Mouse (Mus musculus) adipocyte (in vitro differentiated cells): ENCODE data around the gene Irf8.
"Not testable (repeated sequence)": the region's sequence is repeated elsewhere in the genome, so short reads cannot be mapped to it uniquely, and the experiment has no call there.

Source experiments
- DNase-seq: peaks from one replicate; pipeline ENCODE4 v3.0.0-alpha.2; 2016; ENCODE audit warnings: low spot score

The Irf8 gene

GRCm38 (mm10) chr8:120723025-120723424 is 13.1 kb upstream of the Irf8 start:
- no peak for DNase-seq

DNA sequence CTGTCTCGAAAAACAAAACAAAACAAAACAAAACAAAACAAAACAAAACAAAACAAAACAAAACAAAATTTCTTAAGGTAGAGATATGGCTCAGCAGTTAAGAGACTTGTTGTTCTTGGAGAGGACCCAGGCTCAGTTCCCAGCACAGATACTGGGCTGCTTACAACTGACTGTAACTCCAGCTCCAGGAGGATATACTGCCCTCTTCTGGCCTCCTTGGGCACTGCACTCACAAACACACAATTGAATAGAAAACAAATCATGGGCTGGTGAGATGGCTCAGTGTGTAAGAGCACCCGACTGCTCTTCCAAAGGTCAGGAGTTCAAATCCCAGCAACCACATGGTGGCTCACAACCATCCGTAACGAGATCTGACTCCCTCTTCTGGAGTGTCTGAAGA is 12.1 kb upstream of the Irf8 start:
- not testable (repeated sequence) for DNase-seq

GRCm38 (mm10) chr8:120724816-120725575 is 11.2 kb upstream of the Irf8 start:
- no peak for DNase-seq

- DNase-seq = no peak
Observed at GRCm38 (mm10) chr8:120725576-120725950, 10.6 kb upstream of the Irf8 start.

GRCm38 (mm10) chr8:120726051-120726450 is 10.1 kb upstream of the Irf8 start:
- no peak for DNase-seq

GRCm38 (mm10) chr8:120728488-120729160 is 7.5 kb upstream of the Irf8 start:
- no peak for DNase-seq

DNA sequence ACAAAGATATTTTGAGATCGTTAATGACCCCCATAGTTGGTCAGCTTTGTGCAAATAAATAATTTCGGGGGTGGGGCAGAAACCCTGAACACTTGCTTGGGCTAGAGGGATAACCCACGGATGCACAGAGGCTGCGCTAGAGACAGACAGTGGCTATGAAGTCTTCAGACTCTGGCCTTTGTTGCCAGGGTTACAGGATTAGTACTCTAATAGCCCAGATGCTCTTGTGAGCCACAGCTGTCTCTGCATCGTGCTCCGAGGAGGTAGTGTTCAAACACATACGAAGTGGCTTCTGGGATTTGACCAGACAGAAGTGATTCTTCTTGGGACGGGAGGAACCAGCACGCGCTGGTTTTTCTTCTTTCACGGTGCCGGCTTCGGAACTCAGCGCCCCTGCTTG is 4.6 kb upstream of the Irf8 start:
- no peak for DNase-seq

DNA sequence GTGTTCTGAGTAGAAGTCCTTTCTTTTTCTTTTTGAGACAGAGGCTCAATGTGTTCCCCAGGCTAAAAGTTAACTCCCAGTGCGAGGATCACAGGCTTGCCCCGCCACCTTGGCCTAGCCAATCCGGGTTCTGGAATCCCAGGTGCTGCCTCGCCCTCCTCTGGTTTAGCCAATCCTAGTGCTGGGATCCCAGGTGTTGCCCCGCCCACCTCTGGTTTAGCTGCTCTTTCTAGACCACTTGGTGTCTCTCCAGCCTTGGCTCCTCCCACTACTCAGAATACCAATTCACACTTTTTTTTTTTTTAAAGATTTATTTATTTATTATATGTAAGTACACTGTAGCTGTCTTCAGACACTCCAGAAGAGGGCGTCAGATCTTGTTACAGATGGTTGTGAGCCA is 4.1 kb upstream of the Irf8 start:
- no peak for DNase-seq

DNA sequence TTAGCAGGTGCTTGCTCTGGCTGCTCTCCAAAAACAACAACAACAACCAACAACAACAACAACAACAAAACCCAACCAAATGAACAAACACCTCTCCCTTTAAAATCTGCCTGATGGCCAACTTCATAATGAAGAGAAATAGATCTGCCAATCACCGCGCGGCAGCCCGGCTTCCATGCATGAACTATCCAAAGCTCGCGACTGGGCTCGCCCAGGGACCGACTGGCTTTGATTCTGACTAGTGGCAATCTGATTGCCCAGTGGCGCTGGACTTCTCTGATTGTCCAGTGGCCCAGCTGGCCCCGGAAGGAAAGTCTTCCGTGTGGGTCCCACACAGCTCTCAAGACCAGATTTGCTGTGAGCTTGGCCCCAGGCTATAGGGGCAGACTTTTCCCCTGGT is 328 bp downstream of the Irf8 start:
- no peak for DNase-seq

DNA sequence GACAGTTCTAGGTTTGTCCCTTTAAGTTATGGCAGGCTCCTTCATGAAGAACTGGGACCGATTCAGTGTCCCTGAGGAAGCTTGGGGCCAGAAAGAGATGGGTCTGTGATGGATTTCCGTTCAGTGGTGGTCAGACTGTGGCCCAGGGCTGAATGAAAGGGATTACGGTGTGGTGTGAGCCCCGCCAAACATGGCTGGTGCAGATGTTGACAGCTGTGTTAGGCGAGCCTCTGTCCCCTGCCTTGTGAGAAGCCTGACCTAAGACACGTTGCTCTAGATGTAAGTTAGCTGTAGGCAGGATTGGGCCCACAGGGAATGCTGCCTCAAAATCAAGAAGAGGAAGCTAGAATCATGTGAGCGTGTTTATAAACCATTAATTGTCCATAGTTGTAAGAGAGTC is 1.0 kb downstream of the Irf8 start:
- no peak for DNase-seq

DNA sequence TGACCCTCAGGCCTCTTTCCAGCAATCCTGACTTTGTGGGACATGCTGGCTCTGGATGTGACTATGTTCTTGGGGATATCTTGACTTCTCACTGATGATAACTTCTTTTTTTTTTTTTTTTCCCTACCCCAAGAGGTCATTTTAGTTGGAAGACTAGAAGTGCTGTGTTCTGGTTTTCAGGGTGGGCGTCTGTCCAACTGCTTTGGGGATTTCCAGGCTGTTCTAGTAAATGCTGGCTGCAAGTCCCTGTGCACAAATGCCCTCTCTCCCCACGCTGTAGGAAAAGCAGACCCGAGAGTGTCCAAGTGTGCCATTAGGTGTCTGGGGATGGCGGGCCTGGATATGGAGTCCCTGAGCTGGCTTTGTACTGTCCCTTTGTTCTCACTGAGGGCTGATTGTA is 2.6 kb downstream of the Irf8 start:
- peak; percentile 7 for DNase-seq

DNA sequence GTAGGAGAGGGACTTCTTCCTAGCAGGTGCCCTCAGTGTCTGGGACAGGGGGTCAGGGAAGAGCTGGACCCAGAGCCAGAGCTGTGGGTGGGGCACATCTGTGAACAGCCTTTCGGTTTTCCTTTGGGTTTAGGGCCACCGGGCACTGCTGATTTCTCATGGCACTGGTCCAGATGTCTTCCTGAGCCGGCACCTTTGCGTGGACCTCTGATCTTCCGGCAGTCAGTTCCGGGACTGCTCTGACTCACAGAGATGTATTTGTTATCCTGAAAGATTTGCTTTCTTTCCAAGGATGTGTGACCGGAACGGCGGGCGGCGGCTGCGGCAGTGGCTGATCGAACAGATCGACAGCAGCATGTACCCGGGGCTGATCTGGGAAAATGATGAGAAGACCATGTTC is 3.4 kb downstream of the Irf8 start:
- DNase-seq = no peak

DNA sequence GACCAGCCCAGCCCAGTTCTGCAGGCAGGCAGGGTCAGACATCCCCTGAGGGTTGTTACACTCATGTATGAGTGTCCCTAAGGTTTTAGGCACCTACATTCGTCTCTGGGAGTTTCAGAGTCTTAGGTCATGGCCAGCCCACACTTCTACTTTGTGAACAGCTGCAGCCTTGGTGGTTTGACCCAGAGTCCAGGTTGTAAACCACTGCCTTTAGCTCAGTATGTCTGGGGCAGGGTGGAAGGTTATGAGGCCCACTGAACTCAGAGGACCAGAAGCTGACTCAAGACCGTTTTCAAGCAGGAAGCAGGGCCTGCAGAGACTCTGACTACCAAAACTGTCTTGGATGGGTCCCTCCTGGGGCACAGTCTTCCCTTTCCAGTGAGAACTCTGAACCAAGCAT is 4.4 kb downstream of the Irf8 start:
- DNase-seq = no peak

- DNase-seq = no peak
Observed at GRCm38 (mm10) chr8:120741001-120741400, 4.8 kb downstream of the Irf8 start.

DNA sequence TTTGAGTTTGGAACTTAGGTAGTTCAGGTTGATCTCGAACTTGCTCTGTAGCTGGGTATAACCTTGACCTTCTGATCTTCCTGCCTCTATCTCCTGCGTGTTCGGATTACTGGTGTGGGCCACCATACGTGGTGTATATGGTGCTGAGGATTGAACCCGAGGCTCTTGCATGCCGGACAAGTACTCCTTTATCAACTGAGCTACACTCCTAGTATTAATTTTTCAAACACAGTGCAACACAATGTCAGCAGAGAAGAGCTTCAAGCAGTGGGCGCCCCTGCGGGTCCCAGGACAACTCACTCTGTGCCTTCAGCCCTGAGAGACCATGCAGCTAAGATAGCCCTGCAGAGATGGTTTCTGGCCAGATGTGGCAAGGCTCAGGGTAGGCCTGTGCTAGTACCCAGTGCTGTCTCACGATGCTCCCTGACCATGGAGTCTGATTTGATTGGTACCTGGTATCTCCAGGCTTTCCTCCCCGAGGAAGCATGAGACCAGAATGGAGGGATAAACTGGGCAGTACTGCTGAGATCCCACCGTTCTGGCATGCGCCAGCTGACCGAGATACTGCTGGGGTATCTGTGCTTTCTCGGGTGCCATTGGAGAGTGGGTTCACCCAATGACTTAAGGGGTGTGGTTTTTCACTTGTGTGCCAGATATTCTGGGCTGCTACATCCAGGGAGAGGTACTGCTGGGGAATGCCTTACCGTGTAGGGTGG is 5.8 kb downstream of the Irf8 start:
- no peak for DNase-seq

- no peak for DNase-seq
Observed at GRCm38 (mm10) chr8:120743149-120743897, 7.2 kb downstream of the Irf8 start.

DNA sequence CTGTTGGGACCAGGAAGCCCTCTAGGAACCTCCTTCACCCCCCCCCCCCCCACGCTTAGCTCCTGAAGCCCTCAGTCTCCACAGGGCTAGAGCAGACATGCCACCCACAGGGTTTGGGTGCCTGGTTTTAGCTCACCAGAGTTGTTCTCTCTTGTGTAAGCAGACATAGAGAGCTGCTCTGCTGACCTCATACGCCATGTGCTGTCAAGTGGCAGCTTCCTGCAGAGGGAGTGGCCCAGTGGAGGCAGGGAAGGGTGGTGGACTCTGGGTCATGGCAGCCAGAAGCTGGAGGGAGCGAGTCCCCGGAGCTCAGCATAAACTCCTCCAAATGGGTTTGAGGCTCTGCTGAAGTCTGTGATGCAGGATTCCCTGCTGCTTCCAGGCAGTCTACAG is 7.7 kb downstream of the Irf8 start:
- DNase-seq = no peak

DNA sequence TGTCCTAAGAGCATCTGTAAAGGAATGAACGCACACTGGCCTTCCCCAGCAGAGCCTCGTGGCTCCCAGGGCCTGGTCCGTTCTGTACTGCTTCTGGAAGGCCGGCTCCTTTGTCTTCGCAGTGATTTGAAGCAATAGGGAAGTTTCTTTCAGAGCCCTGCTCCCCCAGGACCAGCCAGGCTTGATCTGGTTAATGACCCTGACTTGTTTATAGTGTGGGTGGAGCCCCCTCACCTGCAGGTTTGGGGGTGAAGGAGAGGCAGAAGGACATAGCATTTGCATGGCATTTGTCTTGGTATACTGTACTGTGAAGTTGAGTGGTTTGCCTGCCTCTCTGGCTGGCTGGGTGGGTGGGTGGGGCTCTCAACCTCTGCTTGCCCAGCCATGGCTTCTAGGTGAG is 8.3 kb downstream of the Irf8 start:
- no peak for DNase-seq

GRCm38 (mm10) chr8:120745226-120745625 is 9.1 kb downstream of the Irf8 start:
- DNase-seq = no peak

GRCm38 (mm10) chr8:120746007-120746701 is 10.0 kb downstream of the Irf8 start:
- DNase-seq = no peak

DNA sequence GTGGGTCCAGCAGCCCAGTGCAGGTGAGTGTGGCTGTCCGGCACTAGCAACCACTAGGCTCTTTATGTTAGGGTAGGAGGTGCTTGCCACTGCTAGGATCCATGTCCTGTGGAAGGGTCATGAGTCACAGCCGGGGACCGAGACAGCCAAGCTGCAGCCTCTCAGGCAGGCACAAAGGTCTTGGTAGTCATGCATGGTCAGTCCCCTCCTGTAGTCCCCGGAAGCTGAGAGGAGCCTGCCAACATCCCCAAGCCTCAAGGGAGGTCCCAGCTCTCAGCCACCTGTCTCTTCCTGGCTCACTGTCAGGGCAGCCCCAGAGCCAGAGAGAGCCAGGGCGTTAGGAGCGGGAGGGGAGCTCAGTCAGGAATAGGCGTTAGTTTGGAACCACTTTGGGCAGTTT is 11.1 kb downstream of the Irf8 start:
- DNase-seq = no peak

DNA sequence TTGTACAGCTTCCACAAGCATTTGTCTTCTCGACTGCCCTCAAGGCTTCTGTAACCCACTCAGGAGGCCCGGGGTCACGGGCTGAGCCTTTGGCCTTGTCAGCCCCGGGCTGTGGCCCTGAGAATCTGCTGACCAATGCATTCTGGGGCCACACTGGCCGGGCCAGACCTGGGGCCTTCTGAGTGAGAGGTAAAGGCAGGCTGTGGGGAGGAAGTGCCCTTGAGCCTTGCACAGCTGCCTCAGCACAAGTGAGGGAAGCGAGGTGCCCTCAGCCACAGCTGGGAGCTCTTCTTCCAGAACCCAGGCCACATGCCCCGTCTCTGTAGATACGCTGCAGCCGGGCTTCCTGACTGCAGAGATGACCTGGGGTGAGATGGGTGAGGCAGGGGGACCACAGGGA is 14.5 kb downstream of the Irf8 start:
- DNase-seq = no peak
